ENCODE assay signal across 7 mouse cellular contexts in genomic region chr3:153904586-153904985, GRCm38 (mm10). TPM values are rescaled to one million over a fixed set of nuclear protein-coding genes. Genes with fewer than 3 reads are reported as not detected.
DNase-seq lines count a peak whose midpoint lies in the region; ATAC-seq and TF ChIP-seq lines count a peak whose summit lies in the region.

No protein-coding gene starts in this region.

- H3K36me3 ChIP-seq in forebrain, embryonic 11.5 days (ENCODE audit: control insufficient read depth, insufficient read depth, low read length), result peaks cover 28% of the 10 kb centered on the region

- no peak overlapping the region for H3K4me3 ChIP-seq in forebrain, embryonic 11.5 days (ENCODE audit: low read depth, low read length)
- H3K4me3 ChIP-seq in lung, adult 2 months (replicated peaks; ENCODE audit: extremely low read depth, low read depth, low read length), result no peak overlapping the region

- no peak overlapping the region for H3K27ac ChIP-seq in forebrain, embryonic 11.5 days (ENCODE audit: low read depth, low read length)

- no peak for TF ChIP-seq POLR2A in lung, adult 2 months (IDR thresholded peaks at IDR 0.05; ENCODE audit: borderline replicate concordance, extremely low read depth, low read depth, low read length)

- H3K4me1 ChIP-seq in forebrain, embryonic 11.5 days (replicated peaks; ENCODE audit: control insufficient read depth, insufficient read depth, low read length), result 0 out of 2 replicates have a peak, but pooled peaks cover 1% of the 10 kb centered on the region
- no peaks in the 10 kb centered on the region for H3K4me1 ChIP-seq in lung, adult 2 months (ENCODE audit: control insufficient read depth, insufficient read depth, low read length)

- WGBS in forebrain, embryonic 11.5 days, result 72% methylated on average over 6 of the region's 6 CpGs
- WGBS in lung, adult 2 months, result 57% methylated on average over 6 of the region's 6 CpGs

- ATAC-seq in forebrain, embryonic 11.5 days (replicated peaks; ENCODE audit: low FRiP score), result peak; percentile 45; the same call in 1 of the 2 replicates

- DNase-seq in spleen, postnatal 4 days (ENCODE audit: low spot score in 2 of 2), result peak; percentile 48 to 67
- no peak for DNase-seq in spleen, postnatal 14 days (ENCODE audit: low spot score in 2 of 2)
- peak; percentile 58 for DNase-seq in adrenal gland, postnatal 25 days
- DNase-seq in forebrain, embryonic 11.5 days (ENCODE audit: low spot score), result peak; percentile 65
- peak; percentile 65 for DNase-seq in kidney, adult 11 months
- peak; percentile 27 for DNase-seq in lung, adult 2 months
- peak; percentile 64 for DNase-seq in retina, postnatal 1 day

- peak; percentile 69 for TF ChIP-seq CTCF in lung, adult 2 months (IDR thresholded peaks at IDR 0.05; ENCODE audit: insufficient read depth, low read length)

- no peaks in the 10 kb centered on the region for H3K9me3 ChIP-seq in forebrain, embryonic 11.5 days (ENCODE audit: control insufficient read depth, low read length)

- no peaks in the 10 kb centered on the region for H3K27me3 ChIP-seq in forebrain, embryonic 11.5 days (ENCODE audit: control insufficient read depth, insufficient read depth, low read length)

- H3K9ac ChIP-seq in forebrain, embryonic 11.5 days (ENCODE audit: low read length), result no peak overlapping the region

- no peak overlapping the region for H3K4me2 ChIP-seq in forebrain, embryonic 11.5 days (ENCODE audit: low read depth, low read length, severe bottlenecking)

RNA-seq across cellular contexts. Expression of gene Msh4, which starts 1.4 kb away (rescaled TPM):
- 0.33 and 0.38 TPM in 2 replicates for total RNA-seq in adrenal gland, postnatal 25 days (2021)
- polyA plus RNA-seq in forebrain, embryonic 11.5 days (2014; fragmentation: Nextera tagmentation; extraction: Ambion mirVana), result 0.09 and 0.11 TPM in 2 replicates
- polyA plus RNA-seq in lung, adult 2 months (2012; rRNA removed), result 0.05 and 0.06 TPM in 2 replicates

RNA-seq across cellular contexts. Expression of gene Rabggtb, which starts 8.2 kb away (rescaled TPM):
- total RNA-seq in adrenal gland, postnatal 25 days (2021), result 78.1 and 98.5 TPM in 2 replicates
- polyA plus RNA-seq in forebrain, embryonic 11.5 days (2014; fragmentation: Nextera tagmentation; extraction: Ambion mirVana), result 48.1 and 51.2 TPM in 2 replicates
- 22.4 and 29.7 TPM in 2 replicates for polyA plus RNA-seq in lung, adult 2 months (2012; rRNA removed)

RNA-seq across cellular contexts. Expression of gene Acadm, which starts 39.8 kb away (rescaled TPM):
- total RNA-seq in adrenal gland, postnatal 25 days (2021), result 686 and 739 TPM in 2 replicates
- polyA plus RNA-seq in forebrain, embryonic 11.5 days (2014; fragmentation: Nextera tagmentation; extraction: Ambion mirVana), result 40.6 and 44.0 TPM in 2 replicates
- 27.1 and 62.3 TPM in 2 replicates for polyA plus RNA-seq in lung, adult 2 months (2012; rRNA removed)

Comparison
In these comparisons a context has a peak if more than half of its experiments do, and no peak if none do; other contexts are left out.
1. DNase-seq: peak in spleen, postnatal 4 days (2 of 2), adrenal gland, postnatal 25 days (single experiment), forebrain, embryonic 11.5 days (single experiment), kidney, adult 11 months (single experiment), lung, adult 2 months (single experiment) and retina, postnatal 1 day (single experiment); none in spleen, postnatal 14 days (0 of 2).